Mouse (Mus musculus): ENCODE results near the gene Fam208b. TPM values are rescaled to one million over a fixed set of nuclear protein-coding genes. Genes with fewer than 3 reads are reported as not detected.

Gene Fam208b
- polyA plus RNA-seq, 1 experiment from 2014 or later = 30.4 TPM

GRCm38 (mm10) chr13:3610118-3610794, 652 bp downstream of the Fam208b start:
- Histone ChIP-seq H3K27me3 (ENCODE audit: control insufficient read depth, insufficient read depth, low read length) (no peaks in the 10 kb centered on the region), H3K4me2 (ENCODE audit: low read depth, low read length) (peak overlapping the region; percentile 67), H3K4me1 (ENCODE audit: control insufficient read depth, insufficient read depth, low read length) (no peaks in the 10 kb centered on the region), H3K9ac (replicated peaks; ENCODE audit: low read length) (peak overlapping the region; percentile 76), H3K9me3 (replicated peaks; ENCODE audit: control insufficient read depth, low read length) (no peaks in the 10 kb centered on the region), H3K4me3 (ENCODE audit: low read depth, low read length) (peak overlapping the region; percentile 82), H3K27ac (replicated peaks; ENCODE audit: low read depth, low read length) (peak overlapping the region; percentile 80), H3K36me3 (replicated peaks; ENCODE audit: control insufficient read depth, insufficient read depth, low read depth, low read length) (no peaks in the 10 kb centered on the region)
- DNase-seq (ENCODE audit: low spot score) = peak; percentile 59
- ATAC-seq (replicated peaks; ENCODE audit: insufficient number of reproducible peaks, low FRiP score, low TSS enrichment, low read depth) = peak; percentile 75
- WGBS = under 1% methylated on average over 49 of the region's 50 CpGs

GRCm38 (mm10) chr13:3609780-3610117, 1.2 kb downstream of the Fam208b start:
- WGBS = 19% methylated on average over 8 of the region's 8 CpGs
- peak overlapping the region; percentile 82 for H3K4me3 ChIP-seq (ENCODE audit: low read depth, low read length)
- no peaks in the 10 kb centered on the region for H3K27me3 ChIP-seq (ENCODE audit: control insufficient read depth, insufficient read depth, low read length)
- H3K27ac ChIP-seq (replicated peaks; ENCODE audit: low read depth, low read length) = no peak overlapping the region
- H3K9ac ChIP-seq (replicated peaks; ENCODE audit: low read length) = peak overlapping the region; percentile 76
- peak overlapping the region; percentile 67 for H3K4me2 ChIP-seq (ENCODE audit: low read depth, low read length)
- no peaks in the 10 kb centered on the region for H3K9me3 ChIP-seq (replicated peaks; ENCODE audit: control insufficient read depth, low read length)
- no peaks in the 10 kb centered on the region for H3K4me1 ChIP-seq (ENCODE audit: control insufficient read depth, insufficient read depth, low read length)
- no peak for ATAC-seq (replicated peaks; ENCODE audit: insufficient number of reproducible peaks, low FRiP score, low TSS enrichment, low read depth)
- H3K36me3 ChIP-seq (replicated peaks; ENCODE audit: control insufficient read depth, insufficient read depth, low read depth, low read length) = no peaks in the 10 kb centered on the region
- DNase-seq (ENCODE audit: low spot score) = no peak

GRCm38 (mm10) chr13:3596232-3596631, 14.7 kb downstream of the Fam208b start:
- no peaks in the 10 kb centered on the region; the same call in 1 of the 2 replicates for H3K36me3 ChIP-seq (replicated peaks; ENCODE audit: control insufficient read depth, insufficient read depth, low read depth, low read length)
- H3K4me2 ChIP-seq (ENCODE audit: low read depth, low read length) = no peak overlapping the region
- no peak overlapping the region for H3K4me3 ChIP-seq (ENCODE audit: low read depth, low read length)
- H3K27me3 ChIP-seq (ENCODE audit: control insufficient read depth, insufficient read depth, low read length) = no peaks in the 10 kb centered on the region
- no peak for DNase-seq (ENCODE audit: low spot score)
- H3K9ac ChIP-seq (replicated peaks; ENCODE audit: low read length) = no peak overlapping the region
- H3K4me1 ChIP-seq (ENCODE audit: control insufficient read depth, insufficient read depth, low read length) = no peaks in the 10 kb centered on the region
- no peaks in the 10 kb centered on the region for H3K9me3 ChIP-seq (replicated peaks; ENCODE audit: control insufficient read depth, low read length)
- no peak overlapping the region for H3K27ac ChIP-seq (replicated peaks; ENCODE audit: low read depth, low read length)
- no peak for ATAC-seq (replicated peaks; ENCODE audit: insufficient number of reproducible peaks, low FRiP score, low TSS enrichment, low read depth)
- WGBS = 96% methylated on average over 6 of the region's 6 CpGs

GRCm38 (mm10) chr13:3594311-3594710, 16.6 kb downstream of the Fam208b start:
- Histone ChIP-seq H3K27me3 (ENCODE audit: control insufficient read depth, insufficient read depth, low read length) (no peaks in the 10 kb centered on the region), H3K9ac (replicated peaks; ENCODE audit: low read length) (no peak overlapping the region), H3K4me1 (ENCODE audit: control insufficient read depth, insufficient read depth, low read length) (no peaks in the 10 kb centered on the region), H3K4me3 (ENCODE audit: low read depth, low read length) (no peak overlapping the region), H3K4me2 (ENCODE audit: low read depth, low read length) (no peak overlapping the region), H3K36me3 (replicated peaks; ENCODE audit: control insufficient read depth, insufficient read depth, low read depth, low read length) (peaks cover 4% of the 10 kb centered on the region), H3K9me3 (replicated peaks; ENCODE audit: control insufficient read depth, low read length) (no peaks in the 10 kb centered on the region), H3K27ac (replicated peaks; ENCODE audit: low read depth, low read length) (no peak overlapping the region)
- ATAC-seq (replicated peaks; ENCODE audit: insufficient number of reproducible peaks, low FRiP score, low TSS enrichment, low read depth) (no peak), DNase-seq (ENCODE audit: low spot score) (no peak)
- 88% methylated on average over 1 of the region's 1 CpGs for WGBS

DNA sequence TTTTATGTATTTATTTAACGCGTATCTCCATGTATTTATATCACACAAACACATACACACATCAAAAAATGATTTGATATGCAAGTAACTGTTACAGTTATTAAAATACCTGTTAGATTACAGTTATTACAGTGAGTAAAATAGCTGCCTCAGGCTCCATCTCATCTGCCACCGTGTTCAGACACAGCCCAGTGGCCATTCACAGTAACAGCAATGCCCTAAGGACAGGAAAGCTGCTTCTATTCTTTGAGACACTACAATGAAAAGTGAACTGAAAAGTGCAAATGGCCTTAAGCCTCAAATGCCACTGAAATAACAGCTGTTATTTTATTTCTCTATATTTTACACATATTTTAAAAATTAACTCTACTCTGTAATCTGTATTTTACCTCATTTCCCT, 20.1 kb downstream of the Fam208b start:
- Histone ChIP-seq H3K4me1 (ENCODE audit: control insufficient read depth, insufficient read depth, low read length) (no peaks in the 10 kb centered on the region), H3K9ac (replicated peaks; ENCODE audit: low read length) (no peak overlapping the region), H3K4me3 (ENCODE audit: low read depth, low read length) (no peak overlapping the region), H3K4me2 (ENCODE audit: low read depth, low read length) (no peak overlapping the region), H3K9me3 (replicated peaks; ENCODE audit: control insufficient read depth, low read length) (no peaks in the 10 kb centered on the region), H3K27ac (replicated peaks; ENCODE audit: low read depth, low read length) (no peak overlapping the region), H3K27me3 (ENCODE audit: control insufficient read depth, insufficient read depth, low read length) (no peaks in the 10 kb centered on the region), H3K36me3 (replicated peaks; ENCODE audit: control insufficient read depth, insufficient read depth, low read depth, low read length) (peaks cover 6% of the 10 kb centered on the region)
- no peak for DNase-seq (ENCODE audit: low spot score)
- 87% methylated on average over 3 of the region's 3 CpGs for WGBS
- no peak for ATAC-seq (replicated peaks; ENCODE audit: insufficient number of reproducible peaks, low FRiP score, low TSS enrichment, low read depth)

DNA sequence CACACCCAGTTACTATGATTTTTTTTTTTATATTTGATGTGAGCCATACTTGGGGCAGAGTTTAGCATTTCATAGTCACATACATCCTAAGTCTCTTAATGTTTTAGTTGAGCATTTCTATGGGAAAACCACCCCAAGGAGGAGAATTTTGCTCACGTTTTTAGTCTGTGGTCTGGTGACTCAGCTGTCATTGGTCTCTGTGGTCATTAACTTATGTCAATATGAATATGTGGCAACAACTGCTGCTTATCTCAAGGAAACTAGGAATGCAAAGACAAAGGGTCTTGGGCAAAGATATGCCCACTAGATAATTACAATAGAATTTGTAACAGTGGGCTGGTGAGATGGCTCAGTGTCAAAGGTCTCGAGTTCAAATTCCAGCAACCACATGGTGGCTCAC, 47.0 kb downstream of the Fam208b start:
- H3K4me1 ChIP-seq (ENCODE audit: control insufficient read depth, insufficient read depth, low read length) = no peaks in the 10 kb centered on the region
- no peaks in the 10 kb centered on the region for H3K27me3 ChIP-seq (ENCODE audit: control insufficient read depth, insufficient read depth, low read length)
- no peaks in the 10 kb centered on the region; the same call in none of the 2 replicates for H3K36me3 ChIP-seq (replicated peaks; ENCODE audit: control insufficient read depth, insufficient read depth, low read depth, low read length)
- 84% methylated on average over 2 of the region's 2 CpGs for WGBS
- H3K27ac ChIP-seq (replicated peaks; ENCODE audit: low read depth, low read length) = no peak overlapping the region
- no peak overlapping the region for H3K9ac ChIP-seq (replicated peaks; ENCODE audit: low read length)
- no peak for DNase-seq (ENCODE audit: low spot score)
- no peak for ATAC-seq (replicated peaks; ENCODE audit: insufficient number of reproducible peaks, low FRiP score, low TSS enrichment, low read depth)
- no peak overlapping the region for H3K4me2 ChIP-seq (ENCODE audit: low read depth, low read length)
- no peaks in the 10 kb centered on the region for H3K9me3 ChIP-seq (replicated peaks; ENCODE audit: control insufficient read depth, low read length)
- H3K4me3 ChIP-seq (ENCODE audit: low read depth, low read length) = no peak overlapping the region

- no peak overlapping the region for H3K4me2 ChIP-seq (ENCODE audit: low read depth, low read length)
- no peak overlapping the region for H3K4me3 ChIP-seq (ENCODE audit: low read depth, low read length)
- H3K36me3 ChIP-seq (replicated peaks; ENCODE audit: control insufficient read depth, insufficient read depth, low read depth, low read length) = no peaks in the 10 kb centered on the region; the same call in none of the 2 replicates
- no peak overlapping the region for H3K9ac ChIP-seq (replicated peaks; ENCODE audit: low read length)
- no peaks in the 10 kb centered on the region for H3K9me3 ChIP-seq (replicated peaks; ENCODE audit: control insufficient read depth, low read length)
- DNase-seq (ENCODE audit: low spot score) (no peak), ATAC-seq (replicated peaks; ENCODE audit: insufficient number of reproducible peaks, low FRiP score, low TSS enrichment, low read depth) (no peak)
- 93% methylated on average over 1 of the region's 1 CpGs for WGBS
- no peaks in the 10 kb centered on the region for H3K27me3 ChIP-seq (ENCODE audit: control insufficient read depth, insufficient read depth, low read length)
- H3K27ac ChIP-seq (replicated peaks; ENCODE audit: low read depth, low read length) = no peak overlapping the region
- no peaks in the 10 kb centered on the region for H3K4me1 ChIP-seq (ENCODE audit: control insufficient read depth, insufficient read depth, low read length)
Measured at GRCm38 (mm10) chr13:3563130-3563529, 47.8 kb downstream of the Fam208b start.

- DNase-seq (ENCODE audit: low spot score) (no peak), ATAC-seq (replicated peaks; ENCODE audit: insufficient number of reproducible peaks, low FRiP score, low TSS enrichment, low read depth) (no peak)
- Histone ChIP-seq H3K27ac (replicated peaks; ENCODE audit: low read depth, low read length) (no peak overlapping the region), H3K36me3 (replicated peaks; ENCODE audit: control insufficient read depth, insufficient read depth, low read depth, low read length) (no peaks in the 10 kb centered on the region; the same call in 1 of the 2 replicates), H3K4me2 (ENCODE audit: low read depth, low read length) (no peak overlapping the region), H3K9me3 (replicated peaks; ENCODE audit: control insufficient read depth, low read length) (no peaks in the 10 kb centered on the region), H3K9ac (replicated peaks; ENCODE audit: low read length) (no peak overlapping the region), H3K4me3 (ENCODE audit: low read depth, low read length) (no peak overlapping the region), H3K27me3 (ENCODE audit: control insufficient read depth, insufficient read depth, low read length) (no peaks in the 10 kb centered on the region), H3K4me1 (ENCODE audit: control insufficient read depth, insufficient read depth, low read length) (no peaks in the 10 kb centered on the region)
- WGBS = 89% methylated on average over 6 of the region's 6 CpGs
Measured at GRCm38 (mm10) chr13:3547856-3548255, 63.1 kb downstream of the Fam208b start.
